Mouse (Mus musculus) left cerebral cortex, postnatal 10 days (tissue): ENCODE data around the gene Sdc3. TPM values are rescaled to one million over a fixed set of nuclear protein-coding genes. Genes with fewer than 3 reads are reported as not detected.

ENCODE experiments used
- DNase-seq, 2 experiments: peaks; one replicate each; pipeline ENCODE4 v3.0.0; 2021 to 2022; ENCODE audit warnings: low spot score in 2 of 2, mixed read lengths in 1 of 2; ENCODE audit errors: extremely low spot score in 1 of 2
- intact Hi-C: fragments of 180-260 bp; cut with DNase I; formaldehyde crosslinking; loops from one replicate; pipeline ENCODE4 v1.15.1; 2025
- total RNA-seq, 2 experiments: library from RNA; stranded (reverse); gene quantifications; 2 replicates each; pipeline ENCODE4 v1.2.3; 2021

The Sdc3 gene
- total RNA-seq, 2 experiments from 2014 or later: 385 to 392 TPM

DNA sequence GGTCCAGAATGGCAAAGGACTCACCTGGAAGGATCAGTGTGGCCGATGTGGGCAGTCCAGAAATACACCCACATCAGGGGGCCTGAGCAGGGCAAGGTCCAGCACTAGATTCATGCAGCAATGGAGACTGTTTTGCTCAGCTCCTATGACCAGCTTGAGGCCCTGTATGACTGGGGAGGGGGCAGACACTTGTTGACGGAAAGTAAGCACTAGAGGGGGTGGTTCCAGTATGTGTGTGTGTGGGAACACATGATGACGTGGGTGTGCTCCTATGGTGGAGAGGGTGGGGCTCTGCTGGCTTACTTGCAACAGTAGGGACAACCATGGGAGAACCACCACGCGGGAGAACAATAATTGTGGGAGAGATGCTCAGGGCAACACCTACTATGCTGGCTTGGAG, 70.2 kb downstream of the Sdc3 start:
- DNase-seq: no peak
- intact Hi-C loops: no loop called here

DNA sequence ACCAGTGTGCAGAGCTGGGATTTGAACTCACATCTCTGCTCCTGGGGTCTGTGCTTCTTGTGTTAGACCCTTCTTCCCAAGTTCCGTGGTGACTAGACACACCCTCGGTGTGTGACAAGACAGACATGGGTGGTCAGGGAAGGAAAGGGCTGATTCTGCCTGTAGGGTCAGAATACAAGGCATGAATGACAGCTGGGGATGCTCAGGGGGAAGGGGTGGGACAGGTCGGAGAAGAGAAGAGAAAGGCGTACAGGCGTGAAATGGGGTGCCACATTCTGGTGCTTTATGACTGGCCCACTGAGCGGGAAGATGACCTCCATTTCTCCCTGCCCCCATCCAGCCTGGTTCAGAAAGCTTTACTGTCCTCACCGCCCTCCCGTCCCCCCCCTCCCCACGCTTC, 73.1 kb downstream of the Sdc3 start:
- intact Hi-C loops: no loop called here
- DNase-seq: no peak

DNA sequence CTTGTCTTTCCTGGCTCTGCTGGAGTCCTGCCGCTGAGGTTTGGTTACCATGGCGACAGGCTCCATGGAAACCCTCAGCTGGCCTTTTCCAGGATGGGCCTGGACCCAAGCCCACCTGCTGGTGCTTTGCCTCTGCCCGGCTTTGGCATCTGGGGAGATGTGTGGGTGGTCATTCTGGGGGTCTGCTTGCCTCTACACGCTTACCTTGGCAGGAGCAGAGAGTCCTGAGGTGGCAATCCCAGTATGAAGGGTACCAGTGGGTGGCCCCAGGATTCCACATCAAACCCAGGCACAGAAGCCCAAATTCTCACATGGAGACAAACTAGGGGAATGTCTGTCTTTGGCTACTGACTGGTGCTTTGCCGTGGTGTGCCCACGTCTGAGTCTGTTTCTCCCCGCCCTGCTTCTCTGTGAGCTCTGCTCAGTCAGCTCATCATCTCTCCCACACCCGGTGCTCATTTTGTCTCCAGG, 73.6 kb downstream of the Sdc3 start:
- peak; percentile 91 to 94 for DNase-seq
- intact Hi-C loops: no loop called here

DNA sequence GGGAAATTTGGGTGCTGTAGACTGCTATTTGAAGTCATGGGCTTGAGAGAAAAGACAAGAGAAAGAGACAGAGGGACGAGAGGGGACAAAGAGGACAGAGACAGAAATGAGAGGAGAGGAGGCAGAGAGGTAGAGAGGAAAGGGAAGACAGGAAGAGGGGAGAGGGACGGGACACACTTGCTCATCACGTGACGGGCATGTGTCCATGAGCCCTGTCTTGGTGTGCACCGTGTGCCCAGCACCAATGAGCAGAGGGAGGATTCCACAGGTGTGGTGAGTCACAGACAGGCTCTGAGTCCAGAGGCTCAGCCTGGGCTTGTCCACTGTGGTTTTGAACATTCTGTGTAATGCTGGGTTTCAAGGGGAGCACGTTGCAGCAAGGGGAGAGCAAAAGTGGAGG, 75.6 kb downstream of the Sdc3 start:
- DNase-seq: no peak

DNA sequence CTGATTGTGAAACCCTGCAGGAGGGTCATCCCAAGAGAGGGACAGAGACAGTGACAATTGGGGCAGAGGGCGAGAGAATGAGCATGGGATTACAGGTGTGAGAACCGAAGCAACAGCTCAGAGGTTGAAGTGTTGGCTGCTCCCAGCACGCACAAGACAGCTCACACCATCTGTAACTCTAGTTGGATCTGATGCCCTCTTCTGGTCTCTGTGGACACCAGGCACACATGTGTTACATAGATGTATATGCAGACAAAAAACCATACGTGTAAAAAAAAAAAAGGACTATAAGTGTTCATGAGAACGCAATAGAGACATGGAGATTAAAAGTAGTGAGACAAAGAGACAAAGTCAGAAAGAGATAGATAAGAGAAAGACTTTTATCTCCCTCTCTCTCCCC, 76.5 kb downstream of the Sdc3 start:
- no peak for DNase-seq
- intact Hi-C loops: no loop called here

More for the DNA sequence above, 75.6 kb downstream of the Sdc3 start:
- intact Hi-C loops: no loop called here

DNA sequence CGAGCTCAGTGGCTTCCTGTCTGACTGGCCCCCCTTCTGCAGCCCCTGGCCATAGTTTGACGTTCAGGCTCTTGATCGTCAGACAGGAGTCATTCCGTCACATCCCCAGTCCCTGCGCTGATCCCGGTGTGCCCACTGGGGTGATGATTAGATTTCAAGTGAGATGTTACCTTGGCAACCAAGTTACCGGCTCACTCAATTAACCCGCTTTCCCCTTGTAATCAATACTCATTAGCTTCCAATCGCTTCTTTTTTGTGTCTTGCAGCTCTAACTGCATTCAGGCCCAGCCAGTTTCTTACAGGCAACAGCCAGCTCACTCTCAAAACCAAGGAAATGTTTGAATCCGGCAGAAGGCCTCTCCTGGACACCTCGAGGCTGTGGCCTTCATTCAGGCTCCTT, 80.1 kb downstream of the Sdc3 start:
- intact Hi-C loops: no loop called here
- DNase-seq: peak in 1 of 2 experiments; percentile 13

DNA sequence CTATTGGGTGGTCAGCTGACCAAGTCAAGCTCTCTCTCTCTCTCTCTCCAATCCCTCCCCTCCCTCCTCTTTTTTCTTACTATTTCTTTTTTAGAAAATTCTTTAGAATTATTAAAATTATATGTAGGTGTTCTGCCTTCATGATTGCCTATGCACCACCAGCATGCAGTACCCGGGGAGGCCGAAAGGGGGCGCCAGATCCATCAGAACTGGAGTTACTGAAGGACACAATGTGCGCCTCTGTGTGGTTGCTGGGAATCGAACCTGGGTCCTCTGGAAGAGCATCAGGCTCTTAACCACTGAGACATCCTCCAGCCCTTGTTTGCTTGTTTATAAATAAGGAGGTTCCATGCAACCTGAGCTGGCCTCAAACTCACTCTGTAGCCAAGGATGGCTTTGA, 81.1 kb downstream of the Sdc3 start:
- DNase-seq: no peak
- intact Hi-C loops: no loop called here

DNA sequence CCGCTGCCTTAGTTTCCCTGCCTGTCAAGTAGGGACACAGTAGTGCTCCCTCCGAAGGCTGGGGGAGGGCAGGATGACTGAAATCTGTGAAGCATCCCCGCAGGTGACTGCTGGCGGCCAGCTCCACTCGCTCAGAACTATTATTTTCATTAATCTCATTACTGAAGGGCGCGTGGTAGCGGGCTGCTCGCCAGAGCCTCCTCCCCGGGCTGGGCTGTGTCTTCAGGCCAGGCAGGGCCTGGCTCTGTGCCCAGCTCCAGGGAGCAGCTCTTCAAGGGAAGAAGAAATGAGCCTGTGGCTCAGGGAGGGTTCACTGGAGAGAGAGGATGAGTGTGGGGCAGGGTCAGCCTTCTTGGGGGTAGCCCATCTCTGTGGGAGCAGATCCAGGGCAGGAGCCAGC, 82.3 kb downstream of the Sdc3 start:
- peak in 1 of 2 experiments; percentile 91 for DNase-seq
- intact Hi-C loops: no loop called here

Other genes starting within 250 kb of the Sdc3 start
- 10 to 100 TPM; 65.4 to 67.0 TPM for gene Nkain1, start 218.4 kb upstream of the Sdc3 start, total RNA-seq
- 100 to 1,000 TPM; 107 to 113 TPM for gene Pum1, start 129.2 kb upstream of the Sdc3 start, total RNA-seq
- gene Laptm5, start 120.6 kb downstream of the Sdc3 start, total RNA-seq: 10 to 100 TPM; 30.9 to 31.2 TPM
- under 1 TPM; 0.56 to 0.63 TPM for gene Matn1, start 151.8 kb downstream of the Sdc3 start, total RNA-seq